Mouse (Mus musculus): Measurements from ENCODE around the gene Hs3st6. TPM values are rescaled to one million over a fixed set of nuclear protein-coding genes. Genes with fewer than 3 reads are reported as not detected.

Gene Hs3st6
- polyA plus RNA-seq, 1 experiment: 8.9 TPM

- no peak for TF ChIP-seq POLR2A (IDR thresholded peaks at IDR 0.05; ENCODE audit: borderline replicate concordance, extremely low read depth, low read depth, low read length)
- no peak for TF ChIP-seq CTCF (IDR thresholded peaks at IDR 0.05; ENCODE audit: insufficient read depth, low read length)
- no peak for DNase-seq
- H3K4me1 ChIP-seq (ENCODE audit: control insufficient read depth, insufficient read depth, low read length): peaks cover 5% of the 10 kb centered on the region; the same call in 1 of the 2 replicates
- 71% methylated on average over 4 of the region's 4 CpGs for WGBS
- no peak overlapping the region for H3K4me3 ChIP-seq (replicated peaks; ENCODE audit: extremely low read depth, low read depth, low read length)
Measured at GRCm38 (mm10) chr17:24738238-24738637, 14.6 kb upstream of the Hs3st6 start.

GRCm38 (mm10) chr17:24739926-24740325 is 12.9 kb upstream of the Hs3st6 start:
- Histone ChIP-seq H3K4me1 (ENCODE audit: control insufficient read depth, insufficient read depth, low read length) (peaks cover 5% of the 10 kb centered on the region; the same call in 1 of the 2 replicates), H3K4me3 (replicated peaks; ENCODE audit: extremely low read depth, low read depth, low read length) (no peak overlapping the region)
- no peak for DNase-seq
- TF ChIP-seq CTCF (IDR thresholded peaks at IDR 0.05; ENCODE audit: insufficient read depth, low read length): no peak
- TF ChIP-seq POLR2A (IDR thresholded peaks at IDR 0.05; ENCODE audit: borderline replicate concordance, extremely low read depth, low read depth, low read length): no peak
- 80% methylated on average over 8 of the region's 8 CpGs for WGBS

- peaks cover 3% of the 10 kb centered on the region; the same call in 1 of the 2 replicates for H3K4me1 ChIP-seq (ENCODE audit: control insufficient read depth, insufficient read depth, low read length)
- no peak overlapping the region for H3K4me3 ChIP-seq (replicated peaks; ENCODE audit: extremely low read depth, low read depth, low read length)
- 56% methylated on average over 8 of the region's 8 CpGs for WGBS
- no peak for DNase-seq
- TF ChIP-seq CTCF (IDR thresholded peaks at IDR 0.05; ENCODE audit: insufficient read depth, low read length) (no peak), POLR2A (IDR thresholded peaks at IDR 0.05; ENCODE audit: borderline replicate concordance, extremely low read depth, low read depth, low read length) (no peak)
Measured at GRCm38 (mm10) chr17:24742307-24742706, 10.5 kb upstream of the Hs3st6 start.

GRCm38 (mm10) chr17:24743896-24744295 is 8.9 kb upstream of the Hs3st6 start:
- DNase-seq: no peak
- H3K4me3 ChIP-seq (replicated peaks; ENCODE audit: extremely low read depth, low read depth, low read length): no peak overlapping the region
- TF ChIP-seq CTCF (IDR thresholded peaks at IDR 0.05; ENCODE audit: insufficient read depth, low read length): no peak
- TF ChIP-seq POLR2A (IDR thresholded peaks at IDR 0.05; ENCODE audit: borderline replicate concordance, extremely low read depth, low read depth, low read length): no peak
- no peaks in the 10 kb centered on the region for H3K4me1 ChIP-seq (ENCODE audit: control insufficient read depth, insufficient read depth, low read length)
- WGBS: 72% methylated on average over 5 of the region's 5 CpGs

- WGBS: 74% methylated on average over 3 of the region's 3 CpGs
- TF ChIP-seq CTCF (IDR thresholded peaks at IDR 0.05; ENCODE audit: insufficient read depth, low read length) (no peak), POLR2A (IDR thresholded peaks at IDR 0.05; ENCODE audit: borderline replicate concordance, extremely low read depth, low read depth, low read length) (no peak)
- Histone ChIP-seq H3K4me1 (ENCODE audit: control insufficient read depth, insufficient read depth, low read length) (no peaks in the 10 kb centered on the region), H3K4me3 (replicated peaks; ENCODE audit: extremely low read depth, low read depth, low read length) (no peak overlapping the region)
- no peak for DNase-seq
Measured at GRCm38 (mm10) chr17:24744381-24744780, 8.4 kb upstream of the Hs3st6 start.

- peak; percentile 76 for DNase-seq
- no peaks in the 10 kb centered on the region for H3K4me1 ChIP-seq (ENCODE audit: control insufficient read depth, insufficient read depth, low read length)
- TF ChIP-seq POLR2A (IDR thresholded peaks at IDR 0.05; ENCODE audit: borderline replicate concordance, extremely low read depth, low read depth, low read length) (no peak), CTCF (IDR thresholded peaks at IDR 0.05; ENCODE audit: insufficient read depth, low read length) (peak; percentile 93)
- 20% methylated on average over 7 of the region's 7 CpGs for WGBS
- H3K4me3 ChIP-seq (replicated peaks; ENCODE audit: extremely low read depth, low read depth, low read length): no peak overlapping the region
Measured at GRCm38 (mm10) chr17:24745526-24746497, 7.0 kb upstream of the Hs3st6 start.

- no peaks in the 10 kb centered on the region for H3K4me1 ChIP-seq (ENCODE audit: control insufficient read depth, insufficient read depth, low read length)
- no peak for TF ChIP-seq CTCF (IDR thresholded peaks at IDR 0.05; ENCODE audit: insufficient read depth, low read length)
- no peak for TF ChIP-seq POLR2A (IDR thresholded peaks at IDR 0.05; ENCODE audit: borderline replicate concordance, extremely low read depth, low read depth, low read length)
- 46% methylated on average over 4 of the region's 4 CpGs for WGBS
- H3K4me3 ChIP-seq (replicated peaks; ENCODE audit: extremely low read depth, low read depth, low read length): no peak overlapping the region
- no peak for DNase-seq
Measured at GRCm38 (mm10) chr17:24746986-24747385, 5.8 kb upstream of the Hs3st6 start.

- 13% methylated on average over 4 of the region's 4 CpGs for WGBS
- Histone ChIP-seq H3K4me3 (replicated peaks; ENCODE audit: extremely low read depth, low read depth, low read length) (no peak overlapping the region), H3K4me1 (ENCODE audit: control insufficient read depth, insufficient read depth, low read length) (no peaks in the 10 kb centered on the region)
- TF ChIP-seq CTCF (IDR thresholded peaks at IDR 0.05; ENCODE audit: insufficient read depth, low read length) (no peak), POLR2A (IDR thresholded peaks at IDR 0.05; ENCODE audit: borderline replicate concordance, extremely low read depth, low read depth, low read length) (no peak)
- DNase-seq: no peak
Measured at GRCm38 (mm10) chr17:24751528-24751927, 1.3 kb upstream of the Hs3st6 start.

GRCm38 (mm10) chr17:24757394-24757793 is 4.6 kb downstream of the Hs3st6 start:
- Histone ChIP-seq H3K4me3 (replicated peaks; ENCODE audit: extremely low read depth, low read depth, low read length) (no peak overlapping the region), H3K4me1 (ENCODE audit: control insufficient read depth, insufficient read depth, low read length) (no peaks in the 10 kb centered on the region)
- DNase-seq: no peak
- WGBS: 94% methylated on average over 1 of the region's 1 CpGs
- TF ChIP-seq CTCF (IDR thresholded peaks at IDR 0.05; ENCODE audit: insufficient read depth, low read length) (no peak), POLR2A (IDR thresholded peaks at IDR 0.05; ENCODE audit: borderline replicate concordance, extremely low read depth, low read depth, low read length) (no peak)

- WGBS: 65% methylated on average over 5 of the region's 5 CpGs
- DNase-seq: no peak
- TF ChIP-seq POLR2A (IDR thresholded peaks at IDR 0.05; ENCODE audit: borderline replicate concordance, extremely low read depth, low read depth, low read length) (no peak), CTCF (IDR thresholded peaks at IDR 0.05; ENCODE audit: insufficient read depth, low read length) (no peak)
Measured at GRCm38 (mm10) chr17:24761121-24761520, 8.3 kb downstream of the Hs3st6 start.

More at GRCm38 (mm10) chr17:24761121-24761520, 8.3 kb downstream of the Hs3st6 start:
- H3K4me1 ChIP-seq (ENCODE audit: control insufficient read depth, insufficient read depth, low read length): no peaks in the 10 kb centered on the region
- no peak overlapping the region for H3K4me3 ChIP-seq (replicated peaks; ENCODE audit: extremely low read depth, low read depth, low read length)

Measured in lung, adult 2 months (tissue).